Mouse (Mus musculus): ENCODE measurements at regions not wholly inside any gene's neighbourhood (a gene's known extent, or its start where the extent isn't known, plus 50 kb on each side); places are given as distances from the start of the nearest gene placed in this dataset.

GRCm38 (mm10) chr8:7799221-7799620 lies 861.8 kb downstream of the Efnb2 start:
- no peak for DNase-seq (ENCODE audit: low spot score in 2 of 2)

GRCm38 (mm10) chr8:7796156-7796555 lies 864.9 kb downstream of the Efnb2 start:
- no peak for DNase-seq (ENCODE audit: low spot score in 2 of 2)

GRCm38 (mm10) chr8:7763820-7764219 lies 897.2 kb downstream of the Efnb2 start:
- DNase-seq (ENCODE audit: low spot score in 2 of 2): no peak

- DNase-seq (ENCODE audit: low spot score in 2 of 2): no peak
Measured at GRCm38 (mm10) chr8:7760987-7761386, 900.1 kb downstream of the Efnb2 start.

GRCm38 (mm10) chr8:7732726-7733125 lies 928.3 kb downstream of the Efnb2 start:
- no peak for DNase-seq (ENCODE audit: low spot score in 2 of 2)

GRCm38 (mm10) chr8:7721880-7722279 lies 939.2 kb downstream of the Efnb2 start:
- DNase-seq (ENCODE audit: low spot score in 2 of 2): no peak

GRCm38 (mm10) chr8:7718898-7719696 lies 941.9 kb downstream of the Efnb2 start:
- no peak for DNase-seq (ENCODE audit: low spot score in 2 of 2)

- no peak for DNase-seq (ENCODE audit: low spot score in 2 of 2)
Measured at GRCm38 (mm10) chr8:7710764-7711163, 950.3 kb downstream of the Efnb2 start.

GRCm38 (mm10) chr8:7709406-7709805 lies 951.6 kb downstream of the Efnb2 start:
- DNase-seq (ENCODE audit: low spot score in 2 of 2): no peak

GRCm38 (mm10) chr8:7691355-7691996 lies 969.6 kb downstream of the Efnb2 start:
- DNase-seq (ENCODE audit: low spot score in 2 of 2): no peak

GRCm38 (mm10) chr8:7653804-7654203 lies 1007.2 kb downstream of the Efnb2 start:
- no peak for DNase-seq (ENCODE audit: low spot score in 2 of 2)
